Mouse (Mus musculus) liver, embryonic 14.5 days (tissue): Measurements from ENCODE around the gene Dmrt3. TPM values are rescaled to one million over a fixed set of nuclear protein-coding genes. Genes with fewer than 3 reads are reported as not detected.

Experiments used
- ATAC-seq: fragments of 200-750 bp; cut with Nextera tagmentation; 2 replicates; pipeline ENCODE4 v1.8.0; 2017; ENCODE audit warnings: moderate number of reproducible peaks, mild to moderate bottlenecking, moderate library complexity; ENCODE audit not compliant: insufficient read depth
- DNase-seq, 3 experiments: peaks; one replicate each; pipeline ENCODE4 v3.0.0-alpha.2; 2012 to 2013; ENCODE audit warnings: low read depth in 3 of 3, low spot score in 3 of 3
- H3K27ac ChIP-seq: fragments of 300-500 bp; sonication (generic); 2 replicates; pipeline ENCODE4 v1.5.1; 2014; ENCODE audit warnings: moderate library complexity, mild to moderate bottlenecking, control low read depth, inconsistent platforms
- H3K27me3 ChIP-seq: fragments of 300-500 bp; sonication (generic); 2 replicates; pipeline ENCODE4 v1.6.1; 2014; ENCODE audit warnings: mild to moderate bottlenecking, low read length, moderate library complexity; ENCODE audit not compliant: control insufficient read depth, insufficient read depth
- H3K36me3 ChIP-seq: fragments of 300-500 bp; sonication (generic); replicated peaks from 2 replicates; pipeline ENCODE4 v1.6.1; 2014; ENCODE audit warnings: low read depth; ENCODE audit not compliant: control insufficient read depth, insufficient read depth
- H3K4me1 ChIP-seq, 2 experiments: fragments of 200-500 bp in 1 of 2; fragments of 300-500 bp in 1 of 2; sonication (generic) in 1 of 2; replicated peaks; 2 replicates each; pipeline ENCODE4 v1.6.1; 2012 to 2014; ENCODE audit warnings: antibody characterized with exemption in 1 of 2, inconsistent platforms in 1 of 2, low read length in 1 of 2; ENCODE audit not compliant: control insufficient read depth in 2 of 2, insufficient read depth in 2 of 2
- H3K4me2 ChIP-seq: fragments of 300-500 bp; sonication (generic); 2 replicates; pipeline ENCODE4 v1.6.1; 2014; ENCODE audit warnings: low read depth, mild to moderate bottlenecking, control low read depth, moderate library complexity
- H3K4me3 ChIP-seq, 2 experiments: fragments of 200-500 bp in 1 of 2; fragments of 300-500 bp in 1 of 2; sonication (generic) in 1 of 2; 2 replicates each; pipeline ENCODE4 v1.5.1; 2012 to 2014; ENCODE audit warnings: low read depth in 2 of 2, low read length in 2 of 2, mild to moderate bottlenecking in 2 of 2, control low read depth in 1 of 2, inconsistent platforms in 1 of 2, moderate library complexity in 1 of 2; ENCODE audit not compliant: insufficient read depth in 1 of 2
- H3K9ac ChIP-seq: fragments of 300-500 bp; sonication (generic); replicated peaks from 2 replicates; pipeline ENCODE4 v1.6.1; 2014; ENCODE audit warnings: mild to moderate bottlenecking, control low read depth, moderate library complexity
- H3K9me3 ChIP-seq: fragments of 300-500 bp; sonication (generic); 2 replicates; pipeline ENCODE4 v1.6.1; 2016; ENCODE audit warnings: low read length, mixed read lengths; ENCODE audit not compliant: control insufficient read depth
- CTCF ChIP-seq: IDR thresholded peaks from 2 replicates; pipeline ENCODE4 v1.5.1; 2016; ENCODE audit warnings: antibody characterized with exemption, low read depth, control low read depth
- EP300 ChIP-seq: IDR thresholded peaks from 2 replicates; pipeline ENCODE4 v1.6.1; 2016; ENCODE audit warnings: antibody characterized with exemption, low read depth
- WGBS: fragments of 180-500 bp; shearing (Covaris S2); extraction: QIAGEN DNeasy Blood & Tissue Kit; methylation state at CpG from one replicate; pipeline ENCODE4 v1.1.7; 2014; ENCODE audit not compliant: insufficient replicate concordance; 5-methylcytosine and 5-hydroxymethylcytosine counted together
- polyA plus RNA-seq, 2 experiments: library from polyadenylated mRNA; depleted of rRNA in 1 of 2; stranded (reverse) in 1 of 2; unstranded in 1 of 2; fragments of >200 nt; fragmentation: Nextera tagmentation in 1 of 2; extraction: Ambion mirVana in 1 of 2; gene quantifications; 2 replicates each; pipeline versions ENCODE4 v1.2.1 to v1.2.3; 2012 to 2014

The Dmrt3 gene
- polyA plus RNA-seq, 2 experiments = not detected

- Histone ChIP-seq H3K27me3 (peaks cover 94% of the 10 kb centered on the region), H3K9ac (no peak overlapping the region), H3K4me2 (no peak overlapping the region; the same call in 1 of the 2 replicates), H3K4me3 (no peak overlapping the region), H3K9me3 (no peaks in the 10 kb centered on the region), H3K36me3 (no peaks in the 10 kb centered on the region), H3K27ac (no peak overlapping the region), H3K4me1 (no peaks in the 10 kb centered on the region)
- 1% methylated on average over 42 of the region's 42 CpGs for WGBS
- ATAC-seq (no peak), DNase-seq (no peak)
- TF ChIP-seq CTCF (no peak), EP300 (no peak)
Observed at GRCm38 (mm10) chr19:25611116-25611515, 1.0 kb downstream of the Dmrt3 start.

- TF ChIP-seq CTCF (no peak), EP300 (no peak)
- H3K4me1 ChIP-seq = no peaks in the 10 kb centered on the region
- H3K4me3 ChIP-seq = no peak overlapping the region
- H3K9ac ChIP-seq = no peak overlapping the region
- no peak overlapping the region for H3K4me2 ChIP-seq
- H3K27me3 ChIP-seq = peaks cover 91% of the 10 kb centered on the region
- H3K27ac ChIP-seq = no peak overlapping the region
- 4% methylated on average over 16 of the region's 16 CpGs for WGBS
- H3K36me3 ChIP-seq = no peaks in the 10 kb centered on the region
- H3K9me3 ChIP-seq = no peaks in the 10 kb centered on the region
- ATAC-seq (no peak), DNase-seq (no peak)
Observed at GRCm38 (mm10) chr19:25611876-25612805, 2.0 kb downstream of the Dmrt3 start.

GRCm38 (mm10) chr19:25612806-25613295 lies 2.8 kb downstream of the Dmrt3 start:
- no peak for ATAC-seq
- H3K36me3 ChIP-seq = no peaks in the 10 kb centered on the region
- H3K4me2 ChIP-seq = no peak overlapping the region
- no peak overlapping the region for H3K4me3 ChIP-seq
- no peak overlapping the region for H3K9ac ChIP-seq
- H3K27me3 ChIP-seq = peaks cover 84% of the 10 kb centered on the region
- H3K9me3 ChIP-seq = no peaks in the 10 kb centered on the region
- H3K4me1 ChIP-seq = no peaks in the 10 kb centered on the region
- 4% methylated on average over 6 of the region's 6 CpGs for WGBS
- H3K27ac ChIP-seq = no peak overlapping the region
- no peak for DNase-seq
- TF ChIP-seq CTCF (no peak), EP300 (no peak)

GRCm38 (mm10) chr19:25613476-25614300 lies 3.6 kb downstream of the Dmrt3 start:
- H3K9me3 ChIP-seq = no peaks in the 10 kb centered on the region
- TF ChIP-seq CTCF (no peak), EP300 (no peak)
- ATAC-seq (no peak), DNase-seq (no peak)
- WGBS = 8% methylated on average over 13 of the region's 13 CpGs
- H3K9ac ChIP-seq = no peak overlapping the region
- no peak overlapping the region for H3K4me3 ChIP-seq
- peaks cover 76% of the 10 kb centered on the region for H3K27me3 ChIP-seq
- H3K36me3 ChIP-seq = no peaks in the 10 kb centered on the region
- no peak overlapping the region for H3K27ac ChIP-seq
- no peak overlapping the region for H3K4me2 ChIP-seq
- H3K4me1 ChIP-seq = no peaks in the 10 kb centered on the region

- no peaks in the 10 kb centered on the region for H3K9me3 ChIP-seq
- no peak for TF ChIP-seq CTCF
- TF ChIP-seq EP300 = no peak
- DNase-seq = no peak
- H3K4me1 ChIP-seq = no peaks in the 10 kb centered on the region
- H3K4me3 ChIP-seq = no peak overlapping the region
- 16% methylated on average over 6 of the region's 6 CpGs for WGBS
- no peaks in the 10 kb centered on the region for H3K36me3 ChIP-seq
- no peak overlapping the region for H3K27ac ChIP-seq
- no peak overlapping the region for H3K9ac ChIP-seq
- peaks cover 56% of the 10 kb centered on the region for H3K27me3 ChIP-seq
- no peak overlapping the region for H3K4me2 ChIP-seq
- no peak for ATAC-seq
Observed at GRCm38 (mm10) chr19:25615889-25616288, 5.8 kb downstream of the Dmrt3 start.
